Comparison of ENCODE assay signal across 29 mouse cellular contexts in genomic region chr11:119846608-119847007, GRCm38 (mm10).
DNase-seq lines count a peak whose midpoint lies in the region; ATAC-seq lines count a peak whose summit lies in the region.
"Had no signal": no experiment of that assay in that cellular context is flagged by ENCODE, and none has a peak within 500 bp of the region (broad histone marks: within the 10 kb centered on the region; RNA-seq: fewer than 3 reads in every experiment).

No protein-coding gene starts in this region.

- H3K4me2 ChIP-seq in midbrain, embryonic 16.5 days (ENCODE audit: low read length), result no peak overlapping the region
- no peak overlapping the region for H3K4me2 ChIP-seq in midbrain, embryonic 15.5 days
- H3K4me2 ChIP-seq: embryonic facial prominence, embryonic 12.5 days; embryonic facial prominence, embryonic 15.5 days; forebrain, embryonic 13.5 days; heart, embryonic 12.5 days; heart, embryonic 15.5 days; hindbrain, embryonic 12.5 days; intestine, embryonic 15.5 days had no signal

- H3K27me3 ChIP-seq in heart, embryonic 10.5 days (ENCODE audit: insufficient read depth, poor library complexity, severe bottlenecking), result no peaks in the 10 kb centered on the region
- no peaks in the 10 kb centered on the region for H3K27me3 ChIP-seq in midbrain, embryonic 16.5 days (ENCODE audit: control insufficient read depth, insufficient read depth, low read depth, low read length)
- H3K27me3 ChIP-seq in midbrain, embryonic 15.5 days (replicated peaks), result no peaks in the 10 kb centered on the region
- H3K27me3 ChIP-seq: CH12.LX; embryonic facial prominence, embryonic 12.5 days; embryonic facial prominence, embryonic 15.5 days; forebrain, embryonic 13.5 days; heart, embryonic 12.5 days; heart, embryonic 15.5 days; hindbrain, embryonic 12.5 days; intestine, embryonic 15.5 days; Patski had no signal

- peak; percentile 48 to 61 for DNase-seq in cerebellum, postnatal 10 days
- DNase-seq in cerebellum, adult 8-10 months, result no peak
- peak; percentile 74 for DNase-seq in heart, embryonic 10.5 days (ENCODE audit: low spot score)
- no peak for DNase-seq in heart, postnatal 10 days
- DNase-seq: adrenal gland, postnatal 10 days; adrenal gland, postnatal 36 days; B cell, adult 2 months; cerebellum, adult 9-11 months; forebrain, postnatal 0 days; gastrocnemius, adult 2 months; gastrocnemius, postnatal 14 days; heart, adult 11 months; heart, postnatal 14 days; heart, postnatal 4 days; kidney, adult 11 months had no signal

- H3K9me3 ChIP-seq in heart, embryonic 10.5 days, result no peaks in the 10 kb centered on the region
- H3K9me3 ChIP-seq in midbrain, embryonic 16.5 days (replicated peaks; ENCODE audit: control insufficient read depth, low read length, poor library complexity, severe bottlenecking), result no peaks in the 10 kb centered on the region
- no peaks in the 10 kb centered on the region for H3K9me3 ChIP-seq in midbrain, embryonic 15.5 days
- H3K9me3 ChIP-seq: embryonic facial prominence, embryonic 12.5 days; embryonic facial prominence, embryonic 15.5 days; forebrain, embryonic 13.5 days; G1E; heart, embryonic 12.5 days; heart, embryonic 15.5 days; hindbrain, embryonic 12.5 days; intestine, embryonic 15.5 days had no signal

- ATAC-seq in midbrain, embryonic 16.5 days, result no peak
- no peak for ATAC-seq in midbrain, embryonic 15.5 days (replicated peaks)
- ATAC-seq in common myeloid progenitor, adult 5-6 weeks (replicated peaks; ENCODE audit: low read depth, poor library complexity, severe bottlenecking), result 0 out of 2 replicates have a peak, but pooled peaks have one; percentile 11
- ATAC-seq: forebrain, embryonic 13.5 days; forebrain, postnatal 0 days; hindbrain, embryonic 16.5 days; intestine, embryonic 15.5 days; Patski had no signal

- H3K36me3 ChIP-seq in heart, embryonic 10.5 days, result peaks cover 58% of the 10 kb centered on the region
- H3K36me3 ChIP-seq in midbrain, embryonic 16.5 days (ENCODE audit: control insufficient read depth, insufficient read depth, low read length), result 0 out of 2 replicates have a peak, but pooled peaks cover 2% of the 10 kb centered on the region
- peaks cover 9% of the 10 kb centered on the region for H3K36me3 ChIP-seq in midbrain, embryonic 15.5 days (replicated peaks)

- H3K9ac ChIP-seq in midbrain, embryonic 16.5 days (ENCODE audit: low read depth, low read length), result no peak overlapping the region
- no peak overlapping the region for H3K9ac ChIP-seq in midbrain, embryonic 15.5 days
- H3K9ac ChIP-seq: embryonic facial prominence, embryonic 12.5 days; embryonic facial prominence, embryonic 15.5 days; forebrain, embryonic 13.5 days; forebrain, postnatal 0 days; heart, embryonic 12.5 days; heart, embryonic 15.5 days; hindbrain, embryonic 12.5 days; intestine, embryonic 15.5 days had no signal

- intact Hi-C loops in heart, postnatal 10 days (cut with DNase I), result no loop called here

- no peaks in the 10 kb centered on the region for H3K4me1 ChIP-seq in heart, embryonic 10.5 days
- no peaks in the 10 kb centered on the region for H3K4me1 ChIP-seq in midbrain, embryonic 16.5 days (ENCODE audit: control insufficient read depth, insufficient read depth, low read length)
- no peaks in the 10 kb centered on the region for H3K4me1 ChIP-seq in midbrain, embryonic 15.5 days
- H3K4me1 ChIP-seq: embryonic facial prominence, embryonic 12.5 days; embryonic facial prominence, embryonic 15.5 days; heart, embryonic 15.5 days; hindbrain, embryonic 12.5 days; intestine, embryonic 15.5 days had no signal

- H3K4me3 ChIP-seq in heart, embryonic 10.5 days, result no peak overlapping the region
- H3K4me3 ChIP-seq in midbrain, embryonic 16.5 days (ENCODE audit: low read depth, low read length), result no peak overlapping the region
- no peak overlapping the region for H3K4me3 ChIP-seq in midbrain, embryonic 15.5 days
- H3K4me3 ChIP-seq: embryonic facial prominence, embryonic 12.5 days; embryonic facial prominence, embryonic 15.5 days; forebrain, embryonic 13.5 days; gastrocnemius, adult 2 months; heart, embryonic 12.5 days; heart, embryonic 15.5 days; hindbrain, embryonic 12.5 days; intestine, embryonic 15.5 days had no signal

- 77% methylated on average over 6 of the region's 6 CpGs for WGBS in heart, embryonic 10.5 days
- WGBS in midbrain, embryonic 16.5 days, result 89% methylated on average over 6 of the region's 6 CpGs
- WGBS in midbrain, embryonic 15.5 days, result 90% methylated on average over 6 of the region's 6 CpGs

- no peak overlapping the region for H3K27ac ChIP-seq in heart, embryonic 10.5 days
- H3K27ac ChIP-seq in midbrain, embryonic 16.5 days (ENCODE audit: low read length), result 0 out of 2 replicates have a peak overlapping the region, but pooled peaks have one; percentile 6
- H3K27ac ChIP-seq in midbrain, embryonic 15.5 days, result no peak overlapping the region
- H3K27ac ChIP-seq: embryonic facial prominence, embryonic 12.5 days; embryonic facial prominence, embryonic 15.5 days; forebrain, embryonic 13.5 days; gastrocnemius, adult 2 months; heart, embryonic 15.5 days; hindbrain, embryonic 12.5 days; intestine, embryonic 15.5 days had no signal

Comparison
In these comparisons a context has a peak if more than half of its experiments do, and no peak if none do; other contexts are left out.
1. DNase-seq: peak in cerebellum, postnatal 10 days (2 of 2) and heart, embryonic 10.5 days (single experiment); none in cerebellum, adult 8-10 months (single experiment) and heart, postnatal 10 days (0 of 2).